Mouse (Mus musculus) R1 (cell line): Measurements from ENCODE around the gene Ubac1.

Source experiments
- DNase-seq: peaks from one replicate; pipeline ENCODE4 v3.0.0-alpha.2; 2018; ENCODE audit warnings: low read depth, low spot score

The Ubac1 gene

GRCm38 (mm10) chr2:25975141-25975770, 46.3 kb downstream of the Ubac1 start:
- DNase-seq, result no peak

- no peak for DNase-seq
These were observed 51.1 kb downstream of the Ubac1 start for GRCm38 (mm10) chr2:25970426-25970825.

- no peak for DNase-seq
These were observed 52.2 kb downstream of the Ubac1 start for GRCm38 (mm10) chr2:25969319-25969718.

GRCm38 (mm10) chr2:25949291-25949690, 72.3 kb downstream of the Ubac1 start:
- DNase-seq, result no peak
